In the genomic region with DNA sequence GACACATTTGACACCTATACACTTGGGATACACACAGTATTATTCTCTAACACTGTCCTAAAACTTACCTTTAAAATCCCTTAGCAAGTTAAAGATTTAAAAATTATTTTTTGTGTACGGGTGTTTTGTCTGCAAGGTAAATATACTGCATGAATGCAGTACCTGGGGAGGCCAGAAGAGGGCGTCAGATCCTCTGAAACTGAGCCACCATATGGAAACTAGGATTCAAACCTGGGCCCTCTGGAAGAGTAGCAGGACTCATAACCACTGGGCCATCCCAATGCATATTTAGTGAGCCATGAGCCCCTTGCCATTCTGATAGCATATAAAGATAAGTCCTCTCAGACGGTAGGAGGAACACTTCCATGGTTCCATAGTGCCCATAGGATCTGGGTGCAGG, we compare ENCODE assay signal across 8 mouse cellular contexts. TPM values are rescaled to one million over a fixed set of nuclear protein-coding genes. Genes with fewer than 3 reads are reported as not detected.
DNase-seq lines count a peak whose midpoint lies in the region; ATAC-seq and TF ChIP-seq lines count a peak whose summit lies in the region.

No protein-coding gene starts in this region.

- TF ChIP-seq CTCF in liver, embryonic 14.5 days (IDR thresholded peaks at IDR 0.05; ENCODE audit: low read depth) = peak; percentile 67

- no peak; the same call in 1 of the 2 replicates for ATAC-seq in forebrain, embryonic 12.5 days (ENCODE audit: low FRiP score)
- ATAC-seq in forebrain, embryonic 13.5 days = no peak; the same call in 1 of the 2 replicates
- ATAC-seq in heart, embryonic 12.5 days (ENCODE audit: insufficient number of reproducible peaks, low FRiP score) = 0 out of 2 replicates have a peak, but pooled peaks have one; percentile 13
- ATAC-seq in liver, embryonic 14.5 days (ENCODE audit: insufficient read depth) = no peak

- DNase-seq in urinary bladder, postnatal 14 days (ENCODE audit: low spot score) = peak; percentile 16
- DNase-seq in urinary bladder, adult 18-20 months (ENCODE audit: low spot score in 2 of 2) = no peak
- no peak for DNase-seq in liver, embryonic 14.5 days (ENCODE audit: low read depth in 3 of 3, low spot score in 3 of 3)
- peak; percentile 69 for DNase-seq in thymus, postnatal 4 days
- DNase-seq in cerebellum, adult 9-10 months = no peak

- peaks cover 33% of the 10 kb centered on the region for H3K4me1 ChIP-seq in forebrain, embryonic 12.5 days
- H3K4me1 ChIP-seq in forebrain, embryonic 13.5 days = peaks cover 26% of the 10 kb centered on the region
- H3K4me1 ChIP-seq in heart, embryonic 12.5 days (replicated peaks) = peaks cover 24% of the 10 kb centered on the region
- H3K4me1 ChIP-seq in liver, embryonic 14.5 days (replicated peaks; ENCODE audit: control insufficient read depth in 2 of 2, insufficient read depth in 2 of 2, low read length in 1 of 2) = peaks cover 0 to 6% of the 10 kb centered on the region in 2 experiments; a peak in 1 of 4 replicates

- H3K4me3 ChIP-seq in forebrain, embryonic 12.5 days (replicated peaks) = no peak overlapping the region
- no peak overlapping the region for H3K4me3 ChIP-seq in forebrain, embryonic 13.5 days
- H3K4me3 ChIP-seq in heart, embryonic 12.5 days = no peak overlapping the region
- H3K4me3 ChIP-seq in liver, embryonic 14.5 days (ENCODE audit: insufficient read depth in 1 of 2, low read depth in 2 of 2, low read length in 2 of 2) = no peak overlapping the region

- no peaks in the 10 kb centered on the region for H3K9me3 ChIP-seq in forebrain, embryonic 12.5 days
- no peaks in the 10 kb centered on the region for H3K9me3 ChIP-seq in forebrain, embryonic 13.5 days (replicated peaks)
- H3K9me3 ChIP-seq in heart, embryonic 12.5 days (replicated peaks) = no peaks in the 10 kb centered on the region
- H3K9me3 ChIP-seq in liver, embryonic 14.5 days (ENCODE audit: control insufficient read depth, low read length) = no peaks in the 10 kb centered on the region

- WGBS in forebrain, embryonic 12.5 days = 55% methylated on average over 3 of the region's 3 CpGs
- whole genome bisulfite sequencing in forebrain, embryonic 13.5 days = 57% methylated on average over 3 of the region's 3 CpGs
- 40% methylated on average over 3 of the region's 3 CpGs for WGBS in heart, embryonic 12.5 days
- 26% methylated on average over 3 of the region's 3 CpGs for WGBS in liver, embryonic 14.5 days (ENCODE audit: insufficient replicate concordance)

- H3K4me2 ChIP-seq in forebrain, embryonic 12.5 days = no peak overlapping the region
- H3K4me2 ChIP-seq in forebrain, embryonic 13.5 days = no peak overlapping the region
- no peak overlapping the region for H3K4me2 ChIP-seq in heart, embryonic 12.5 days
- H3K4me2 ChIP-seq in liver, embryonic 14.5 days (ENCODE audit: low read depth) = no peak overlapping the region

- no peak for TF ChIP-seq EP300 in liver, embryonic 14.5 days (IDR thresholded peaks at IDR 0.05; ENCODE audit: low read depth)

- no peaks in the 10 kb centered on the region for H3K36me3 ChIP-seq in forebrain, embryonic 12.5 days (replicated peaks)
- H3K36me3 ChIP-seq in forebrain, embryonic 13.5 days (ENCODE audit: poor library complexity, severe bottlenecking) = no peaks in the 10 kb centered on the region
- peaks cover 3% of the 10 kb centered on the region; the same call in 1 of the 2 replicates for H3K36me3 ChIP-seq in heart, embryonic 12.5 days
- H3K36me3 ChIP-seq in liver, embryonic 14.5 days (replicated peaks; ENCODE audit: control insufficient read depth, insufficient read depth, low read depth) = no peaks in the 10 kb centered on the region

- 0 out of 2 replicates have a peak overlapping the region, but pooled peaks have one; percentile 42 for H3K27ac ChIP-seq in forebrain, embryonic 12.5 days
- no peak overlapping the region for H3K27ac ChIP-seq in forebrain, embryonic 13.5 days
- H3K27ac ChIP-seq in heart, embryonic 12.5 days (ENCODE audit: poor library complexity, severe bottlenecking) = peak overlapping the region; percentile 11; the same call in 1 of the 2 replicates
- no peak overlapping the region for H3K27ac ChIP-seq in liver, embryonic 14.5 days

- H3K27me3 ChIP-seq in forebrain, embryonic 12.5 days = peaks cover 15% of the 10 kb centered on the region
- H3K27me3 ChIP-seq in forebrain, embryonic 13.5 days = peaks cover 10% of the 10 kb centered on the region
- no peaks in the 10 kb centered on the region for H3K27me3 ChIP-seq in heart, embryonic 12.5 days (replicated peaks)
- no peaks in the 10 kb centered on the region for H3K27me3 ChIP-seq in liver, embryonic 14.5 days (ENCODE audit: control insufficient read depth, insufficient read depth, low read length)

- H3K9ac ChIP-seq in forebrain, embryonic 12.5 days = no peak overlapping the region
- no peak overlapping the region for H3K9ac ChIP-seq in forebrain, embryonic 13.5 days
- H3K9ac ChIP-seq in heart, embryonic 12.5 days = no peak overlapping the region
- no peak overlapping the region for H3K9ac ChIP-seq in liver, embryonic 14.5 days (replicated peaks)

RNA-seq across cellular contexts. Expression of gene Rftn2, which starts 33.8 kb away (rescaled TPM):
- 10.8 and 11.4 TPM in 2 replicates for polyA plus RNA-seq in forebrain, embryonic 12.5 days (2016; fragmentation: Nextera tagmentation; extraction: Ambion mirVana)
- 10.7 and 11.1 TPM in 2 replicates for polyA plus RNA-seq in forebrain, embryonic 13.5 days (2015; fragmentation: Nextera tagmentation; extraction: Ambion mirVana)
- polyA plus RNA-seq in heart, embryonic 12.5 days (2016; fragmentation: Nextera tagmentation; extraction: Ambion mirVana) = 6.5 and 6.8 TPM in 2 replicates
- 0.28 and 0.38 TPM in 2 replicates for polyA plus RNA-seq in liver, embryonic 14.5 days (2012; rRNA removed)
- polyA plus RNA-seq in liver, embryonic 14.5 days (2014; fragmentation: Nextera tagmentation; extraction: Ambion mirVana) = 0.37 and 0.62 TPM in 2 replicates

RNA-seq across cellular contexts. Expression of gene Mars2, which starts 44.2 kb away (rescaled TPM):
- 4.0 and 4.7 TPM in 2 replicates for polyA plus RNA-seq in forebrain, embryonic 12.5 days (2016; fragmentation: Nextera tagmentation; extraction: Ambion mirVana)
- polyA plus RNA-seq in forebrain, embryonic 13.5 days (2015; fragmentation: Nextera tagmentation; extraction: Ambion mirVana) = 3.4 and 3.8 TPM in 2 replicates
- polyA plus RNA-seq in heart, embryonic 12.5 days (2016; fragmentation: Nextera tagmentation; extraction: Ambion mirVana) = 4.0 and 4.1 TPM in 2 replicates
- polyA plus RNA-seq in liver, embryonic 14.5 days (2012; rRNA removed) = 1.6 and 1.9 TPM in 2 replicates
- 2.1 and 2.2 TPM in 2 replicates for polyA plus RNA-seq in liver, embryonic 14.5 days (2014; fragmentation: Nextera tagmentation; extraction: Ambion mirVana)

Comparison
In these comparisons a context has a peak if more than half of its experiments do, and no peak if none do; other contexts are left out.
1. H3K27ac ChIP-seq: peak in forebrain, embryonic 12.5 days (single experiment) and heart, embryonic 12.5 days (single experiment); none in forebrain, embryonic 13.5 days (single experiment) and liver, embryonic 14.5 days (single experiment).
2. DNase-seq: peak in urinary bladder, postnatal 14 days (single experiment) and thymus, postnatal 4 days (single experiment); none in urinary bladder, adult 18-20 months (0 of 2), liver, embryonic 14.5 days (0 of 3) and cerebellum, adult 9-10 months (single experiment).